ENCODE assay signal across 8 mouse cellular contexts in genomic region chr14:16364878-16365337, GRCm38 (mm10). TPM values are rescaled to one million over a fixed set of nuclear protein-coding genes. Genes with fewer than 3 reads are reported as not detected.
DNase-seq lines count a peak whose midpoint lies in the region; ATAC-seq lines count a peak whose summit lies in the region.

Top2b (plus strand) TSS chr14:16365179.

- no peaks in the 10 kb centered on the region for H3K36me3 ChIP-seq in heart, embryonic 14.5 days (ENCODE audit: control insufficient read depth, insufficient read depth, low read length)
- no peaks in the 10 kb centered on the region for H3K36me3 ChIP-seq in liver, embryonic 13.5 days
- no peaks in the 10 kb centered on the region for H3K36me3 ChIP-seq in stomach, embryonic 16.5 days (ENCODE audit: control insufficient read depth, insufficient read depth, low read length)

- no peaks in the 10 kb centered on the region for H3K27me3 ChIP-seq in heart, embryonic 14.5 days (ENCODE audit: control insufficient read depth, insufficient read depth, low read length)
- no peaks in the 10 kb centered on the region for H3K27me3 ChIP-seq in liver, embryonic 13.5 days
- no peaks in the 10 kb centered on the region for H3K27me3 ChIP-seq in stomach, embryonic 16.5 days (ENCODE audit: control insufficient read depth, insufficient read depth, low read length)

- under 1% methylated on average over 32 of the region's 32 CpGs for WGBS in heart, embryonic 14.5 days
- 1% methylated on average over 32 of the region's 32 CpGs for WGBS in liver, embryonic 13.5 days (ENCODE audit: insufficient replicate concordance)
- WGBS in stomach, embryonic 16.5 days: under 1% methylated on average over 32 of the region's 32 CpGs

- peak within 1 kb of the TSS; percentile 84 for H3K4me2 ChIP-seq in heart, embryonic 14.5 days (ENCODE audit: low read length)
- peak within 1 kb of the TSS; percentile 92 for H3K4me2 ChIP-seq in liver, embryonic 13.5 days
- H3K4me2 ChIP-seq in stomach, embryonic 16.5 days (ENCODE audit: low read depth, low read length): peak within 1 kb of the TSS; percentile 86

- H3K9me3 ChIP-seq in heart, embryonic 14.5 days (ENCODE audit: control insufficient read depth, low read length): no peaks in the 10 kb centered on the region
- no peaks in the 10 kb centered on the region for H3K9me3 ChIP-seq in liver, embryonic 13.5 days (replicated peaks)
- no peaks in the 10 kb centered on the region for H3K9me3 ChIP-seq in stomach, embryonic 16.5 days (replicated peaks; ENCODE audit: control insufficient read depth, low read length)

- peak within 1 kb of the TSS; percentile 93 to 95 for H3K4me3 ChIP-seq in heart, embryonic 14.5 days (ENCODE audit: control insufficient read depth in 1 of 2, insufficient read depth in 1 of 2, low read depth in 1 of 2, low read length in 2 of 2)
- H3K4me3 ChIP-seq in liver, embryonic 13.5 days (replicated peaks): peak within 1 kb of the TSS; percentile 76
- peak within 1 kb of the TSS; percentile 91 for H3K4me3 ChIP-seq in stomach, embryonic 16.5 days (replicated peaks; ENCODE audit: low read length)

- ATAC-seq in CD4-positive, CD25-positive, alpha-beta regulatory T cell, adult 4 months: peak; percentile 92
- ATAC-seq in heart, embryonic 14.5 days (ENCODE audit: insufficient number of reproducible peaks, insufficient read depth, low FRiP score, low read depth): peak; percentile 99
- peak; percentile 96 for ATAC-seq in liver, embryonic 13.5 days (ENCODE audit: low read depth)
- peak; percentile 100 for ATAC-seq in stomach, embryonic 16.5 days (ENCODE audit: insufficient read depth, low FRiP score)

- peak within 1 kb of the TSS; percentile 99 for H3K9ac ChIP-seq in heart, embryonic 14.5 days (ENCODE audit: low read length)
- peak within 1 kb of the TSS; percentile 98 for H3K9ac ChIP-seq in liver, embryonic 13.5 days
- H3K9ac ChIP-seq in stomach, embryonic 16.5 days (ENCODE audit: low read length): peak within 1 kb of the TSS; percentile 99

- peaks cover 0 to 16% of the 10 kb centered on the region in 2 experiments; a peak in 3 of 4 replicates for H3K4me1 ChIP-seq in heart, embryonic 14.5 days (ENCODE audit: control insufficient read depth in 2 of 2, insufficient read depth in 2 of 2, low read length in 2 of 2)
- peaks cover 43% of the 10 kb centered on the region for H3K4me1 ChIP-seq in liver, embryonic 13.5 days (replicated peaks)
- peaks cover 16% of the 10 kb centered on the region for H3K4me1 ChIP-seq in stomach, embryonic 16.5 days (ENCODE audit: control insufficient read depth, insufficient read depth, low read length)

- H3K27ac ChIP-seq in heart, embryonic 14.5 days (replicated peaks in 1 of 2; ENCODE audit: control insufficient read depth in 1 of 2, insufficient read depth in 1 of 2, low read depth in 2 of 2, low read length in 2 of 2): peak within 1 kb of the TSS; percentile 98 to 99
- peak within 1 kb of the TSS; percentile 95 for H3K27ac ChIP-seq in liver, embryonic 13.5 days
- peak within 1 kb of the TSS; percentile 99 for H3K27ac ChIP-seq in stomach, embryonic 16.5 days (ENCODE audit: low read length)

- DNase-seq in c-Kit-negative CD71-positive TER-119-positive erythroid progenitor cells, embryonic 14.5 days (ENCODE audit: low read depth, low spot score): peak; percentile 97
- peak; percentile 95 for DNase-seq in fibroblast of lung, adult 2 months (ENCODE audit: low read depth)
- peak; percentile 98 for DNase-seq in kidney, postnatal 14 days
- peak; percentile 97 for DNase-seq in liver, embryonic 13.5 days
- peak; percentile 97 for DNase-seq in neural tube, embryonic 10.5 days (ENCODE audit: extremely low spot score, low spot score)

RNA-seq across cellular contexts. Expression of gene Top2b, which starts in this region (rescaled TPM):
- 100 to 1,000 TPM in 1 of 2 experiments, 10 to 100 TPM in 1; 40.0 to 119 TPM for polyA plus RNA-seq in CD4-positive, CD25-positive, alpha-beta regulatory T cell, adult 4 months (2017; shearing (Covaris generic))
- 46.5 and 56.0 TPM in 2 replicates for polyA plus RNA-seq in heart, embryonic 14.5 days (2014; fragmentation: Nextera tagmentation; extraction: Ambion mirVana)
- polyA plus RNA-seq in liver, embryonic 13.5 days (2015; fragmentation: Nextera tagmentation; extraction: Ambion mirVana): 17.6 and 22.8 TPM in 2 replicates
- 34.4 and 40.1 TPM in 2 replicates for polyA plus RNA-seq in stomach, embryonic 16.5 days (2015; fragmentation: Nextera tagmentation; extraction: Ambion mirVana)

Comparison
In these comparisons a context has a peak if more than half of its experiments do, and no peak if none do; other contexts are left out.
1. Peak in every context shown above with its lines: DNase-seq, ATAC-seq, H3K4me3 ChIP-seq and H3K27ac ChIP-seq.